Mouse (Mus musculus) brain, embryonic 18.5 days (tissue): Measurements from ENCODE around the gene Nat9.

Experiments used
- DNase-seq: peaks from one replicate; pipeline ENCODE4 v3.0.0-alpha.2; 2012; ENCODE audit warnings: low read depth, low spot score

Nat9 gene

GRCm38 (mm10) chr11:115215123-115215522 lies 27.5 kb upstream of the Nat9 start:
- DNase-seq: no peak

GRCm38 (mm10) chr11:115212116-115212515 lies 24.5 kb upstream of the Nat9 start:
- no peak for DNase-seq

- DNase-seq: no peak
Observed at GRCm38 (mm10) chr11:115209958-115210357, 22.3 kb upstream of the Nat9 start.

- no peak for DNase-seq
Observed at GRCm38 (mm10) chr11:115208776-115209732, 21.4 kb upstream of the Nat9 start.

- no peak for DNase-seq
Observed at GRCm38 (mm10) chr11:115208126-115208525, 20.5 kb upstream of the Nat9 start.

- DNase-seq: no peak
Observed at GRCm38 (mm10) chr11:115202756-115203155, 15.1 kb upstream of the Nat9 start.

GRCm38 (mm10) chr11:115202316-115202715 lies 14.7 kb upstream of the Nat9 start:
- no peak for DNase-seq

GRCm38 (mm10) chr11:115200520-115200919 lies 12.9 kb upstream of the Nat9 start:
- no peak for DNase-seq

- DNase-seq: no peak
Observed at GRCm38 (mm10) chr11:115198932-115199384, 11.3 kb upstream of the Nat9 start.

GRCm38 (mm10) chr11:115197558-115197957 lies 9.9 kb upstream of the Nat9 start:
- no peak for DNase-seq

GRCm38 (mm10) chr11:115195933-115196332 lies 8.3 kb upstream of the Nat9 start:
- DNase-seq: no peak

GRCm38 (mm10) chr11:115194693-115195092 lies 7.0 kb upstream of the Nat9 start:
- no peak for DNase-seq

GRCm38 (mm10) chr11:115192180-115192579 lies 4.5 kb upstream of the Nat9 start:
- no peak for DNase-seq

GRCm38 (mm10) chr11:115189304-115189703 lies 1.6 kb upstream of the Nat9 start:
- DNase-seq: no peak

- no peak for DNase-seq
Observed at GRCm38 (mm10) chr11:115188539-115189231, 1.0 kb upstream of the Nat9 start.

GRCm38 (mm10) chr11:115187224-115187639 lies 427 bp downstream of the Nat9 start, which contains the start of gene Tmem104:
Gene Tmem104 (plus strand): TSS chr11:115187487.
- DNase-seq: peak; percentile 94

- no peak for DNase-seq
Observed at GRCm38 (mm10) chr11:115184973-115185372, 2.7 kb downstream of the Nat9 start.

- DNase-seq: no peak
Observed at GRCm38 (mm10) chr11:115181913-115182638, 5.6 kb downstream of the Nat9 start.

GRCm38 (mm10) chr11:115179881-115180280 lies 7.8 kb downstream of the Nat9 start:
- no peak for DNase-seq

GRCm38 (mm10) chr11:115179191-115179590 lies 8.5 kb downstream of the Nat9 start:
- no peak for DNase-seq

GRCm38 (mm10) chr11:115178766-115179165 lies 8.9 kb downstream of the Nat9 start:
- no peak for DNase-seq
